Mouse (Mus musculus): Measurements from ENCODE around the gene Ankrd35. TPM values are rescaled to one million over a fixed set of nuclear protein-coding genes. Genes with fewer than 3 reads are reported as not detected.
A peak's percentile ranks its signal among the peaks of the same experiment; 100 is the strongest.

Gene Ankrd35
- polyA plus RNA-seq, 1 experiment from 2014 or later: 0.14 TPM

- Histone ChIP-seq H3K4me1 (ENCODE audit: control insufficient read depth, insufficient read depth, low read length) (no peaks in the 10 kb centered on the region), H3K36me3 (replicated peaks; ENCODE audit: control insufficient read depth, insufficient read depth, low read depth, low read length) (peaks cover under 1% of the 10 kb centered on the region), H3K9ac (replicated peaks; ENCODE audit: low read length) (no peak overlapping the region), H3K4me2 (ENCODE audit: low read depth, low read length) (no peak overlapping the region), H3K27ac (replicated peaks; ENCODE audit: low read depth, low read length) (no peak overlapping the region), H3K27me3 (ENCODE audit: control insufficient read depth, insufficient read depth, low read length) (no peaks in the 10 kb centered on the region), H3K9me3 (replicated peaks; ENCODE audit: control insufficient read depth, low read length) (no peaks in the 10 kb centered on the region), H3K4me3 (ENCODE audit: low read depth, low read length) (no peak overlapping the region)
- WGBS: 87% methylated on average over 2 of the region's 2 CpGs
- no peak for DNase-seq (ENCODE audit: low spot score)
- no peak for ATAC-seq (replicated peaks; ENCODE audit: insufficient number of reproducible peaks, low FRiP score, low TSS enrichment, low read depth)
Measured at GRCm38 (mm10) chr3:96715854-96716253, 45.9 kb downstream of the Ankrd35 start.

GRCm38 (mm10) chr3:96719173-96719572, 49.2 kb downstream of the Ankrd35 start:
- ATAC-seq (replicated peaks; ENCODE audit: insufficient number of reproducible peaks, low FRiP score, low TSS enrichment, low read depth) (no peak), DNase-seq (ENCODE audit: low spot score) (peak; percentile 64)
- Histone ChIP-seq H3K27me3 (ENCODE audit: control insufficient read depth, insufficient read depth, low read length) (no peaks in the 10 kb centered on the region), H3K4me3 (ENCODE audit: low read depth, low read length) (no peak overlapping the region), H3K36me3 (replicated peaks; ENCODE audit: control insufficient read depth, insufficient read depth, low read depth, low read length) (peaks cover 4% of the 10 kb centered on the region), H3K4me1 (ENCODE audit: control insufficient read depth, insufficient read depth, low read length) (no peaks in the 10 kb centered on the region), H3K9me3 (replicated peaks; ENCODE audit: control insufficient read depth, low read length) (no peaks in the 10 kb centered on the region), H3K4me2 (ENCODE audit: low read depth, low read length) (no peak overlapping the region; the same call in 1 of the 2 replicates), H3K9ac (replicated peaks; ENCODE audit: low read length) (no peak overlapping the region), H3K27ac (replicated peaks; ENCODE audit: low read depth, low read length) (no peak overlapping the region)
- 38% methylated on average over 14 of the region's 14 CpGs for WGBS

- Histone ChIP-seq H3K9ac (replicated peaks; ENCODE audit: low read length) (peak within 1 kb of the TSS; percentile 68), H3K4me3 (ENCODE audit: low read depth, low read length) (peak within 1 kb of the TSS; percentile 93), H3K27ac (replicated peaks; ENCODE audit: low read depth, low read length) (peak within 1 kb of the TSS; percentile 70), H3K36me3 (replicated peaks; ENCODE audit: control insufficient read depth, insufficient read depth, low read depth, low read length) (peaks cover 1% of the 10 kb centered on the region), H3K4me1 (ENCODE audit: control insufficient read depth, insufficient read depth, low read length) (no peaks in the 10 kb centered on the region), H3K4me2 (ENCODE audit: low read depth, low read length) (peak within 1 kb of the TSS; percentile 47), H3K27me3 (ENCODE audit: control insufficient read depth, insufficient read depth, low read length) (no peaks in the 10 kb centered on the region), H3K9me3 (replicated peaks; ENCODE audit: control insufficient read depth, low read length) (no peaks in the 10 kb centered on the region)
- DNase-seq (ENCODE audit: low spot score): peak; percentile 95
- 1% methylated on average over 49 of the region's 52 CpGs for WGBS
- ATAC-seq (replicated peaks; ENCODE audit: insufficient number of reproducible peaks, low FRiP score, low TSS enrichment, low read depth): peak; percentile 98
Measured at GRCm38 (mm10) chr3:96727343-96727827, 57.5 kb downstream of the Ankrd35 start, which contains the start of the genes Polr3c and Rnf115. Polr3c (minus strand) TSS chr3:96727628. Rnf115 (plus strand) TSS chr3:96727664.

GRCm38 (mm10) chr3:96727828-96728633, 58.1 kb downstream of the Ankrd35 start:
- WGBS: under 1% methylated on average over 33 of the region's 42 CpGs

GRCm38 (mm10) chr3:96728634-96729402, 58.9 kb downstream of the Ankrd35 start:
- Histone ChIP-seq H3K27me3 (ENCODE audit: control insufficient read depth, insufficient read depth, low read length) (no peaks in the 10 kb centered on the region), H3K27ac (replicated peaks; ENCODE audit: low read depth, low read length) (no peak overlapping the region), H3K4me3 (ENCODE audit: low read depth, low read length) (peak overlapping the region; percentile 93), H3K4me2 (ENCODE audit: low read depth, low read length) (peak overlapping the region; percentile 47), H3K9ac (replicated peaks; ENCODE audit: low read length) (peak overlapping the region; percentile 68; the same call in 1 of the 2 replicates), H3K4me1 (ENCODE audit: control insufficient read depth, insufficient read depth, low read length) (no peaks in the 10 kb centered on the region), H3K9me3 (replicated peaks; ENCODE audit: control insufficient read depth, low read length) (no peaks in the 10 kb centered on the region), H3K36me3 (replicated peaks; ENCODE audit: control insufficient read depth, insufficient read depth, low read depth, low read length) (no peaks in the 10 kb centered on the region)
- DNase-seq (ENCODE audit: low spot score) (no peak), ATAC-seq (replicated peaks; ENCODE audit: insufficient number of reproducible peaks, low FRiP score, low TSS enrichment, low read depth) (no peak)
- 48% methylated on average over 7 of the region's 7 CpGs for WGBS

More at GRCm38 (mm10) chr3:96727828-96728633, 58.1 kb downstream of the Ankrd35 start:
- no peaks in the 10 kb centered on the region for H3K9me3 ChIP-seq (replicated peaks; ENCODE audit: control insufficient read depth, low read length)
- H3K27ac ChIP-seq (replicated peaks; ENCODE audit: low read depth, low read length): peak overlapping the region; percentile 70
- no peaks in the 10 kb centered on the region for H3K4me1 ChIP-seq (ENCODE audit: control insufficient read depth, insufficient read depth, low read length)
- no peaks in the 10 kb centered on the region for H3K36me3 ChIP-seq (replicated peaks; ENCODE audit: control insufficient read depth, insufficient read depth, low read depth, low read length)
- ATAC-seq (replicated peaks; ENCODE audit: insufficient number of reproducible peaks, low FRiP score, low TSS enrichment, low read depth) (no peak; the same call in 1 of the 2 replicates), DNase-seq (ENCODE audit: low spot score) (peak; percentile 38)
- no peaks in the 10 kb centered on the region for H3K27me3 ChIP-seq (ENCODE audit: control insufficient read depth, insufficient read depth, low read length)
- peak overlapping the region; percentile 93 for H3K4me3 ChIP-seq (ENCODE audit: low read depth, low read length)
- H3K9ac ChIP-seq (replicated peaks; ENCODE audit: low read length): peak overlapping the region; percentile 68
- H3K4me2 ChIP-seq (ENCODE audit: low read depth, low read length): peak overlapping the region; percentile 47

GRCm38 (mm10) chr3:96729403-96729784, 59.5 kb downstream of the Ankrd35 start:
- Histone ChIP-seq H3K27ac (replicated peaks; ENCODE audit: low read depth, low read length) (no peak overlapping the region), H3K4me3 (ENCODE audit: low read depth, low read length) (no peak overlapping the region), H3K4me2 (ENCODE audit: low read depth, low read length) (no peak overlapping the region), H3K27me3 (ENCODE audit: control insufficient read depth, insufficient read depth, low read length) (no peaks in the 10 kb centered on the region), H3K9me3 (replicated peaks; ENCODE audit: control insufficient read depth, low read length) (no peaks in the 10 kb centered on the region), H3K36me3 (replicated peaks; ENCODE audit: control insufficient read depth, insufficient read depth, low read depth, low read length) (no peaks in the 10 kb centered on the region), H3K9ac (replicated peaks; ENCODE audit: low read length) (no peak overlapping the region), H3K4me1 (ENCODE audit: control insufficient read depth, insufficient read depth, low read length) (no peaks in the 10 kb centered on the region)
- WGBS: 27% methylated on average over 3 of the region's 3 CpGs
- ATAC-seq (replicated peaks; ENCODE audit: insufficient number of reproducible peaks, low FRiP score, low TSS enrichment, low read depth) (no peak), DNase-seq (ENCODE audit: low spot score) (peak; percentile 72)

- WGBS: 77% methylated on average over 5 of the region's 5 CpGs
- Histone ChIP-seq H3K27me3 (ENCODE audit: control insufficient read depth, insufficient read depth, low read length) (no peaks in the 10 kb centered on the region), H3K36me3 (replicated peaks; ENCODE audit: control insufficient read depth, insufficient read depth, low read depth, low read length) (no peaks in the 10 kb centered on the region), H3K27ac (replicated peaks; ENCODE audit: low read depth, low read length) (no peak overlapping the region), H3K4me2 (ENCODE audit: low read depth, low read length) (no peak overlapping the region), H3K9ac (replicated peaks; ENCODE audit: low read length) (no peak overlapping the region), H3K4me3 (ENCODE audit: low read depth, low read length) (no peak overlapping the region), H3K9me3 (replicated peaks; ENCODE audit: control insufficient read depth, low read length) (no peaks in the 10 kb centered on the region), H3K4me1 (ENCODE audit: control insufficient read depth, insufficient read depth, low read length) (no peaks in the 10 kb centered on the region)
- ATAC-seq (replicated peaks; ENCODE audit: insufficient number of reproducible peaks, low FRiP score, low TSS enrichment, low read depth): no peak
- DNase-seq (ENCODE audit: low spot score): no peak
Measured at GRCm38 (mm10) chr3:96730785-96731184, 60.9 kb downstream of the Ankrd35 start.

Measured in embryonic facial prominence, embryonic 11.5 days (tissue).